Mouse (Mus musculus) ES-Bruce4 (cell line): Measurements from ENCODE around the gene Mrtfb. TPM values are rescaled to one million over a fixed set of nuclear protein-coding genes. Genes with fewer than 3 reads are reported as not detected.

Source experiments
- H3K27ac ChIP-seq: 2 replicates; pipeline ENCODE4 v1.5.1; 2012; ENCODE audit warnings: low read length, inconsistent platforms; ENCODE audit not compliant: insufficient read depth
- H3K27me3 ChIP-seq: 2 replicates; pipeline ENCODE4 v1.6.1; 2012; ENCODE audit warnings: mild to moderate bottlenecking, low read length, inconsistent platforms; ENCODE audit not compliant: control insufficient read depth, poor library complexity, insufficient read depth, severe bottlenecking
- H3K36me3 ChIP-seq: 2 replicates; pipeline ENCODE4 v1.6.1; 2012; ENCODE audit warnings: inconsistent platforms, mild to moderate bottlenecking, low read length, moderate library complexity; ENCODE audit not compliant: control insufficient read depth, poor library complexity, insufficient read depth, severe bottlenecking
- H3K4me1 ChIP-seq: one replicate; pipeline ENCODE4 v1.8.1; 2011; ENCODE audit warnings: low read length; ENCODE audit not compliant: control insufficient read depth, insufficient read depth
- H3K4me3 ChIP-seq: 2 replicates; pipeline ENCODE4 v1.5.1; 2011; ENCODE audit warnings: low read depth, mild to moderate bottlenecking, low read length
- H3K9ac ChIP-seq: 2 replicates; pipeline ENCODE4 v1.6.1; 2012; ENCODE audit warnings: low read depth, mild to moderate bottlenecking, inconsistent platforms; ENCODE audit not compliant: poor library complexity, severe bottlenecking
- H3K9me3 ChIP-seq: replicated peaks from 2 replicates; pipeline ENCODE4 v1.6.1; 2012; ENCODE audit warnings: mild to moderate bottlenecking, low read length, inconsistent platforms; ENCODE audit not compliant: control insufficient read depth, poor library complexity, insufficient read depth, severe bottlenecking
- CTCF ChIP-seq: IDR thresholded peaks from one replicate; pipeline ENCODE4 v1.8.1; 2011; ENCODE audit warnings: low read depth, low read length
- EP300 ChIP-seq: IDR thresholded peaks from 2 replicates; pipeline ENCODE4 v1.6.1; 2011; ENCODE audit warnings: low read depth, low read length; ENCODE audit not compliant: insufficient read depth
- POLR2A ChIP-seq: IDR thresholded peaks from one replicate; pipeline ENCODE4 v1.8.1; 2011; ENCODE audit warnings: low read length; ENCODE audit not compliant: insufficient read depth
- polyA plus RNA-seq: library from polyadenylated mRNA; stranded (reverse); fragments of >200 nt; gene quantifications from 2 replicates; pipeline ENCODE4 v1.2.4, GENCODE M21; 2011; ENCODE audit warnings: low read depth; ENCODE audit not compliant: missing spikeins, insufficient read depth, insufficient read length

Gene Mrtfb
- polyA plus RNA-seq, 1 experiment = 20.7 TPM

GRCm38 (mm10) chr16:13414566-13414965 lies 158.3 kb downstream of the Mrtfb start:
- H3K27me3 ChIP-seq = no peaks in the 10 kb centered on the region
- H3K4me3 ChIP-seq = no peak overlapping the region
- no peaks in the 10 kb centered on the region for H3K4me1 ChIP-seq
- no peak overlapping the region for H3K9ac ChIP-seq
- H3K27ac ChIP-seq = no peak overlapping the region
- 0 out of 2 replicates have a peak, but pooled peaks cover 4% of the 10 kb centered on the region for H3K9me3 ChIP-seq
- TF ChIP-seq POLR2A (no peak), CTCF (no peak), EP300 (no peak)
- H3K36me3 ChIP-seq = no peaks in the 10 kb centered on the region

- no peaks in the 10 kb centered on the region for H3K36me3 ChIP-seq
- H3K9ac ChIP-seq = no peak overlapping the region
- 0 out of 2 replicates have a peak, but pooled peaks cover 4% of the 10 kb centered on the region for H3K9me3 ChIP-seq
- TF ChIP-seq CTCF (no peak), POLR2A (no peak), EP300 (no peak)
- H3K4me1 ChIP-seq = no peaks in the 10 kb centered on the region
- H3K27me3 ChIP-seq = no peaks in the 10 kb centered on the region
- no peak overlapping the region for H3K4me3 ChIP-seq
- no peak overlapping the region for H3K27ac ChIP-seq
Observed at GRCm38 (mm10) chr16:13414972-13415371, 158.7 kb downstream of the Mrtfb start.

- Histone ChIP-seq H3K27ac (no peak overlapping the region), H3K4me3 (no peak overlapping the region), H3K9ac (no peak overlapping the region), H3K4me1 (no peaks in the 10 kb centered on the region), H3K27me3 (no peaks in the 10 kb centered on the region), H3K9me3 (0 out of 2 replicates have a peak, but pooled peaks cover 4% of the 10 kb centered on the region), H3K36me3 (no peaks in the 10 kb centered on the region)
- TF ChIP-seq EP300 = no peak
- no peak for TF ChIP-seq POLR2A
- no peak for TF ChIP-seq CTCF
Observed at GRCm38 (mm10) chr16:13415465-13415864, 159.2 kb downstream of the Mrtfb start.

- Histone ChIP-seq H3K4me1 (no peaks in the 10 kb centered on the region), H3K36me3 (no peaks in the 10 kb centered on the region), H3K27ac (no peak overlapping the region), H3K9me3 (no peaks in the 10 kb centered on the region), H3K4me3 (no peak overlapping the region), H3K27me3 (no peaks in the 10 kb centered on the region), H3K9ac (no peak overlapping the region)
- TF ChIP-seq EP300 = no peak
- no peak for TF ChIP-seq POLR2A
- no peak for TF ChIP-seq CTCF
Observed at GRCm38 (mm10) chr16:13416465-13416864, 160.2 kb downstream of the Mrtfb start.

GRCm38 (mm10) chr16:13417904-13418303 lies 161.6 kb downstream of the Mrtfb start:
- no peak overlapping the region for H3K9ac ChIP-seq
- TF ChIP-seq EP300 (no peak), POLR2A (no peak), CTCF (no peak)
- no peaks in the 10 kb centered on the region for H3K27me3 ChIP-seq
- H3K4me3 ChIP-seq = no peak overlapping the region
- no peaks in the 10 kb centered on the region for H3K36me3 ChIP-seq
- H3K27ac ChIP-seq = no peak overlapping the region
- no peaks in the 10 kb centered on the region for H3K9me3 ChIP-seq
- no peaks in the 10 kb centered on the region for H3K4me1 ChIP-seq

- no peak for TF ChIP-seq POLR2A
- no peak overlapping the region for H3K27ac ChIP-seq
- no peaks in the 10 kb centered on the region for H3K9me3 ChIP-seq
- H3K9ac ChIP-seq = no peak overlapping the region
- no peaks in the 10 kb centered on the region for H3K4me1 ChIP-seq
- H3K4me3 ChIP-seq = no peak overlapping the region
- H3K27me3 ChIP-seq = no peaks in the 10 kb centered on the region
- no peaks in the 10 kb centered on the region for H3K36me3 ChIP-seq
Observed at GRCm38 (mm10) chr16:13419752-13420151, 163.5 kb downstream of the Mrtfb start.
